Comparison of ENCODE assay signal across 19 mouse cellular contexts in the genomic region with DNA sequence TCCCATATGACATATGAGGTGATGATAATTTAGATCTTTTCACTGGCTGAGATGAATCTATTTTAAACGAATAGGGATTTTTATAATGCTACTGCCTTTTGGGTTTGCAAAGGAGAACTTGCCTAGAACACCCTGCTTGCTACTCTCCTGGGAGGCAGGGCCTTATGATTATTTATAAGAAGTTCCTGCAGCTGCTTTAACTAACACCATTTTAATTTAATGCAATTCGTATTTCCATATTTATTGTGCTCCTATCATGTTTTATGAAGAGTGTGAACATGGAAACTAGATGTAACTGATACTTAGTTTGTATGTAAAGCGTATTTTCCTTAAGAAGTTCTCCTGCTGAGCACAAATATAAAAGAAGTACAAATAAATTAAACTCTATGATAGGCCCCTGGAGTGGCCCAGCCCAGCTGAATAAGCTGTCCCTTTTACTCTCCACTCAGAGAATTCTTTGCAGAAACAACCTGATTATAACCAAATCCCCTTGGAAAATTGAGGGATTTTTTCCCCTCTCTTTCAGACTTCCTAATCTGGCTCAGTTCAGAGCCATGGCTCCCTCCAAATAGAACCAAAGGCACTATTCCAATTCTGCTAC.
DNase-seq lines count a peak whose midpoint lies in the region; ATAC-seq and TF ChIP-seq lines count a peak whose summit lies in the region.
"Had no signal": no experiment of that assay in that cellular context is flagged by ENCODE, and none has a peak within 500 bp of the region (broad histone marks: within the 10 kb centered on the region; RNA-seq: fewer than 3 reads in every experiment).

No protein-coding gene starts in this region.

- WGBS in forebrain, embryonic 15.5 days = 38% methylated on average over 3 of the region's 3 CpGs
- 63% methylated on average over 3 of the region's 3 CpGs for WGBS in forebrain, embryonic 10.5 days
- WGBS in midbrain, embryonic 11.5 days = 44% methylated on average over 3 of the region's 3 CpGs
- 19% methylated on average over 3 of the region's 3 CpGs for WGBS in midbrain, postnatal 0 days
- WGBS in midbrain, embryonic 14.5 days = 22% methylated on average over 3 of the region's 3 CpGs
- WGBS in midbrain, embryonic 16.5 days = 21% methylated on average over 3 of the region's 3 CpGs

- H3K9ac ChIP-seq in forebrain, embryonic 15.5 days (replicated peaks) = no peak overlapping the region
- H3K9ac ChIP-seq in midbrain, embryonic 11.5 days (ENCODE audit: low read length) = no peak overlapping the region
- no peak overlapping the region for H3K9ac ChIP-seq in midbrain, postnatal 0 days (replicated peaks; ENCODE audit: low read length, poor library complexity, severe bottlenecking)
- no peak overlapping the region for H3K9ac ChIP-seq in midbrain, embryonic 14.5 days (replicated peaks; ENCODE audit: low read length)
- no peak overlapping the region for H3K9ac ChIP-seq in midbrain, embryonic 16.5 days (ENCODE audit: low read depth, low read length)
- H3K9ac ChIP-seq: hindbrain, embryonic 12.5 days; hindbrain, embryonic 15.5 days had no signal

- no peak for TF ChIP-seq CTCF in midbrain, postnatal 0 days (IDR thresholded peaks at IDR 0.05)

- H3K36me3 ChIP-seq in forebrain, embryonic 15.5 days = no peaks in the 10 kb centered on the region
- H3K36me3 ChIP-seq in forebrain, embryonic 10.5 days (replicated peaks) = no peaks in the 10 kb centered on the region
- H3K36me3 ChIP-seq in midbrain, embryonic 11.5 days (ENCODE audit: control insufficient read depth, insufficient read depth, low read length) = no peaks in the 10 kb centered on the region
- no peaks in the 10 kb centered on the region for H3K36me3 ChIP-seq in midbrain, postnatal 0 days (ENCODE audit: insufficient read depth, low read length)
- H3K36me3 ChIP-seq in midbrain, embryonic 14.5 days (ENCODE audit: control insufficient read depth, insufficient read depth, low read length) = no peaks in the 10 kb centered on the region
- H3K36me3 ChIP-seq in midbrain, embryonic 16.5 days (ENCODE audit: control insufficient read depth, insufficient read depth, low read length) = no peaks in the 10 kb centered on the region
- H3K36me3 ChIP-seq: hindbrain, embryonic 12.5 days; hindbrain, embryonic 15.5 days had no signal

- H3K27ac ChIP-seq in forebrain, embryonic 15.5 days (replicated peaks) = no peak overlapping the region
- no peak overlapping the region for H3K27ac ChIP-seq in forebrain, embryonic 10.5 days
- H3K27ac ChIP-seq in midbrain, embryonic 11.5 days (ENCODE audit: low read depth, low read length) = no peak overlapping the region
- no peak overlapping the region for H3K27ac ChIP-seq in midbrain, postnatal 0 days (ENCODE audit: low read depth, low read length)
- no peak overlapping the region for H3K27ac ChIP-seq in midbrain, embryonic 14.5 days (replicated peaks; ENCODE audit: low read depth, low read length)
- no peak overlapping the region for H3K27ac ChIP-seq in midbrain, embryonic 16.5 days (ENCODE audit: low read length)
- H3K27ac ChIP-seq: gastrocnemius, adult 2 months; hindbrain, embryonic 12.5 days; hindbrain, embryonic 15.5 days had no signal

- H3K27me3 ChIP-seq in forebrain, embryonic 15.5 days = no peaks in the 10 kb centered on the region
- peaks cover 44% of the 10 kb centered on the region for H3K27me3 ChIP-seq in forebrain, embryonic 10.5 days (ENCODE audit: poor library complexity, severe bottlenecking)
- H3K27me3 ChIP-seq in midbrain, embryonic 11.5 days (ENCODE audit: control insufficient read depth, insufficient read depth, low read length) = no peaks in the 10 kb centered on the region
- H3K27me3 ChIP-seq in midbrain, postnatal 0 days (ENCODE audit: insufficient read depth, low read length) = 0 out of 2 replicates have a peak, but pooled peaks cover 3% of the 10 kb centered on the region
- no peaks in the 10 kb centered on the region for H3K27me3 ChIP-seq in midbrain, embryonic 14.5 days (ENCODE audit: control insufficient read depth, insufficient read depth, low read length)
- no peaks in the 10 kb centered on the region for H3K27me3 ChIP-seq in midbrain, embryonic 16.5 days (ENCODE audit: control insufficient read depth, insufficient read depth, low read depth, low read length)
- H3K27me3 ChIP-seq: hindbrain, embryonic 12.5 days; hindbrain, embryonic 15.5 days had no signal

- H3K4me1 ChIP-seq in forebrain, embryonic 15.5 days = 0 out of 2 replicates have a peak, but pooled peaks cover 5% of the 10 kb centered on the region
- no peaks in the 10 kb centered on the region for H3K4me1 ChIP-seq in forebrain, embryonic 10.5 days
- H3K4me1 ChIP-seq in midbrain, embryonic 11.5 days (ENCODE audit: control insufficient read depth, insufficient read depth, low read length) = 0 out of 2 replicates have a peak, but pooled peaks cover 2% of the 10 kb centered on the region
- H3K4me1 ChIP-seq in midbrain, postnatal 0 days (ENCODE audit: insufficient read depth, low read length) = no peaks in the 10 kb centered on the region
- H3K4me1 ChIP-seq in midbrain, embryonic 14.5 days (ENCODE audit: control insufficient read depth, insufficient read depth, low read length) = peaks cover 8% of the 10 kb centered on the region
- H3K4me1 ChIP-seq in midbrain, embryonic 16.5 days (ENCODE audit: control insufficient read depth, insufficient read depth, low read length) = no peaks in the 10 kb centered on the region
- H3K4me1 ChIP-seq: hindbrain, embryonic 12.5 days; hindbrain, embryonic 15.5 days had no signal

- no peaks in the 10 kb centered on the region for H3K9me3 ChIP-seq in forebrain, embryonic 15.5 days
- no peaks in the 10 kb centered on the region for H3K9me3 ChIP-seq in forebrain, embryonic 10.5 days
- H3K9me3 ChIP-seq in midbrain, embryonic 11.5 days (ENCODE audit: control insufficient read depth, low read length) = no peaks in the 10 kb centered on the region
- no peaks in the 10 kb centered on the region for H3K9me3 ChIP-seq in midbrain, postnatal 0 days (ENCODE audit: low read length)
- H3K9me3 ChIP-seq in midbrain, embryonic 14.5 days (ENCODE audit: control insufficient read depth, low read length) = no peaks in the 10 kb centered on the region
- no peaks in the 10 kb centered on the region for H3K9me3 ChIP-seq in midbrain, embryonic 16.5 days (replicated peaks; ENCODE audit: control insufficient read depth, low read length, poor library complexity, severe bottlenecking)
- H3K9me3 ChIP-seq: hindbrain, embryonic 12.5 days; hindbrain, embryonic 15.5 days had no signal

- DNase-seq in forebrain, embryonic 10.5 days (ENCODE audit: extremely low spot score, low spot score) = no peak
- DNase-seq in midbrain, embryonic 11.5 days (ENCODE audit: low spot score, missing footprints) = peak; percentile 82
- no peak for DNase-seq in midbrain, postnatal 0 days (ENCODE audit: low spot score)
- peak; percentile 43 for DNase-seq in midbrain, embryonic 14.5 days
- DNase-seq: adrenal gland, adult 2 months; adrenal gland, postnatal 14 days; cerebellum, adult 18-20 months; cerebellum, adult 9-10 months; cerebellum, postnatal 14 days; gastrocnemius, adult 2 months; gastrocnemius, postnatal 14 days; heart, adult 11 months had no signal

- H3K4me3 ChIP-seq in forebrain, embryonic 15.5 days = no peak overlapping the region
- no peak overlapping the region for H3K4me3 ChIP-seq in forebrain, embryonic 10.5 days
- no peak overlapping the region for H3K4me3 ChIP-seq in midbrain, embryonic 11.5 days (ENCODE audit: low read depth, low read length)
- H3K4me3 ChIP-seq in midbrain, postnatal 0 days (ENCODE audit: low read depth, low read length) = no peak overlapping the region
- no peak overlapping the region for H3K4me3 ChIP-seq in midbrain, embryonic 14.5 days (replicated peaks; ENCODE audit: low read depth, low read length)
- H3K4me3 ChIP-seq in midbrain, embryonic 16.5 days (ENCODE audit: low read depth, low read length) = no peak overlapping the region
- H3K4me3 ChIP-seq: gastrocnemius, adult 2 months; hindbrain, embryonic 12.5 days; hindbrain, embryonic 15.5 days had no signal

- no peak overlapping the region for H3K4me2 ChIP-seq in forebrain, embryonic 15.5 days (replicated peaks)
- H3K4me2 ChIP-seq in midbrain, embryonic 11.5 days = no peak overlapping the region
- H3K4me2 ChIP-seq in midbrain, postnatal 0 days (ENCODE audit: low read depth, low read length, poor library complexity, severe bottlenecking) = no peak overlapping the region
- no peak overlapping the region for H3K4me2 ChIP-seq in midbrain, embryonic 14.5 days (ENCODE audit: low read length)
- H3K4me2 ChIP-seq in midbrain, embryonic 16.5 days (ENCODE audit: low read length) = no peak overlapping the region
- H3K4me2 ChIP-seq: heart, embryonic 11.5 days; hindbrain, embryonic 12.5 days; hindbrain, embryonic 15.5 days had no signal

- peak; percentile 35; the same call in 1 of the 2 replicates for ATAC-seq in forebrain, embryonic 15.5 days (replicated peaks)
- ATAC-seq in midbrain, embryonic 11.5 days (ENCODE audit: low FRiP score) = peak; percentile 62; the same call in 1 of the 2 replicates
- no peak for ATAC-seq in midbrain, postnatal 0 days (ENCODE audit: low FRiP score)
- no peak; the same call in 1 of the 2 replicates for ATAC-seq in midbrain, embryonic 14.5 days (ENCODE audit: low FRiP score, low TSS enrichment)
- no peak for ATAC-seq in midbrain, embryonic 16.5 days
- ATAC-seq: CD4-positive, CD25-positive, alpha-beta regulatory T cell, adult 4 months; intestine, postnatal 0 days had no signal

Comparison
In these comparisons a context has a peak if more than half of its experiments do, and no peak if none do; other contexts are left out.
1. ATAC-seq: peak in forebrain, embryonic 15.5 days (single experiment) and midbrain, embryonic 11.5 days (single experiment); none in midbrain, postnatal 0 days (single experiment), midbrain, embryonic 14.5 days (single experiment) and midbrain, embryonic 16.5 days (single experiment).
2. DNase-seq: peak in midbrain, embryonic 11.5 days (single experiment) and midbrain, embryonic 14.5 days (single experiment); none in forebrain, embryonic 10.5 days (single experiment) and midbrain, postnatal 0 days (single experiment).